Mouse (Mus musculus) urinary bladder, postnatal 25 days (tissue): ENCODE measurements around the gene Zrsr1.
A peak's percentile ranks its signal among the peaks of the same experiment; 100 is the strongest.

Source experiments
- DNase-seq: peaks from one replicate; pipeline ENCODE4 v3.0.0; 2022; ENCODE audit warnings: low spot score

The Zrsr1 gene

GRCm38 (mm10) chr11:22972746-22973526 is 1.1 kb downstream of the Zrsr1 start:
- DNase-seq, result peak; percentile 75

DNA sequence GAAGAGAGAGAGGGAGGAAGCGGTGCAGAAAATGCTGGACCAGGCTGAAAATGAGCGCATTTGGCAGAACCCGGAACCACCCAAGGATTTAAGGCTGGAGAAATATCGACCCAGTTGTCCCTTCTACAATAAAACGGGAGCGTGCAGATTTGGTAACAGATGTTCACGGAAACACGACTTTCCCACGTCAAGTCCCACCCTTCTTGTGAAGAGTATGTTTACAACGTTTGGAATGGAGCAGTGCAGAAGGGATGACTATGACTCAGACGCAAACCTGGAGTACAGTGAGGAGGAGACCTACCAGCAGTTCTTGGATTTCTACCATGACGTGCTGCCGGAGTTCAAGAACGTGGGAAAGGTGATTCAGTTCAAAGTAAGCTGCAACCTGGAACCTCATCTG is 1.8 kb downstream of the Zrsr1 start:
- no peak for DNase-seq

DNA sequence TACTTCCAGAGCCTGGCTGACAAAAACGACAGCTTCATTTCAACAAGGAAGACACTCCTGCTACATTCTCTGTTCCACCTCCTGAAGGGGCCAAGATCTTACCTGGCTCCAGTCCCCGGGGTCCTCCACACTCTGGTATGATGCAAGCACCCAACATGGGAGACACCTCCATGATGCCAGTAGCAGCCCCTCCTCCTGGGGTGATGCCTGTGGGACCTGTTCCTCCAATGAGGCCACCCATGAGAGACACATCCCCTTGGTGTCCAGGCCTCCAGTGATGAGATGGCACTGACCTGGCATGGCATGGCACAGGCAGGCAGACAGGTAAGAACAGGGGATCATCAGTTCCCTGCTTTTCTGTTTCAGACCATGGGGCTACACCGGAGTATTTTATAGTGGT is 6.4 kb downstream of the Zrsr1 start:
- no peak for DNase-seq

GRCm38 (mm10) chr11:22978711-22979110 is 6.9 kb downstream of the Zrsr1 start:
- DNase-seq, result no peak

GRCm38 (mm10) chr11:22979221-22979620 is 7.4 kb downstream of the Zrsr1 start:
- DNase-seq, result no peak

GRCm38 (mm10) chr11:22981041-22981440 is 9.2 kb downstream of the Zrsr1 start:
- DNase-seq, result no peak

GRCm38 (mm10) chr11:22981543-22981950 is 9.7 kb downstream of the Zrsr1 start:
- no peak for DNase-seq

DNA sequence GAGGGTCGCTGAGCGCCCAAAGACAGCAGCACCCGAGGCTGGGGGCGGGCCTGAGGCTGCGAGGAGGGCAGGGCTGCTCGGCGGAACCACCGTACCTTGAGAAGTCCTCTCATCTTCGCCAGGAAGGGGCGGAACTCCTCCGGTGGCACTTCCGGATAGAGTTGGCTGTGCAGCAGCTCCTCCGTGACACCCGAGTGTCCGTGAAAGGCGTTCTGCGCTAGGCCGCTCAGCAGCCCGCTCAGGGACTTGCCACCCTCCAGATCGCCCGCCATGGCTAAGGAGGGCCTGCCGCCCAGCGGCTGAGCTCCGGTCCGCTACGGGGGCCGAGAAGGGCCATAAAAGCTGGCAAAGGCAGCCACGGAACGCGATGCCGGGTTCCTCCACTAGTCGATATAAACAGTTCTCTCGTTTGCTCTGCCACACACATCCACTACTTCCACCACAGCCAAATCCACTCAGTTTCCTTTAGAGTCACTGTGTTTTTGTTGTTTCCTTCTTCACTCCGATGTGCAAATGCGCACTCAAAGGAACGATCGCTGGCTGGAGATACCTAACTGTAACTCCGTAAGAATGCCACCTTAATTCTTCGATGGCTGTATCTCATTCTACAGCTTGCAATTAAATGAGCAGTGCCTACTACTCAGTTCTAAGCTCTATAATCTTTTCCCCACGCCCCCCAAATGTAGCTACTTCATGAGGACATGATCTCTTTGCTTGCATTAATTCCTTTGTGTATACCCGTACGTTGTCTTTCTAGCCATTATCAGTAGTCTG is 10.4 kb downstream of the Zrsr1 start, which contains the start of the genes Gm28048 and Commd1:
Gene Gm28048 (minus strand): TSS at position 107 of the 774 bp plus-strand sequence.
Gene Commd1 (minus strand): TSS at position 399 of the 774 bp plus-strand sequence.
- peak; percentile 99 for DNase-seq

- DNase-seq, result no peak
Measured at GRCm38 (mm10) chr11:22982846-22983245, 11.0 kb downstream of the Zrsr1 start.

- no peak for DNase-seq
Measured at GRCm38 (mm10) chr11:22985510-22985909, 13.7 kb downstream of the Zrsr1 start.

GRCm38 (mm10) chr11:22987357-22987756 is 15.6 kb downstream of the Zrsr1 start:
- DNase-seq, result peak; percentile 43

GRCm38 (mm10) chr11:22989786-22990185 is 18.0 kb downstream of the Zrsr1 start:
- DNase-seq, result no peak

DNA sequence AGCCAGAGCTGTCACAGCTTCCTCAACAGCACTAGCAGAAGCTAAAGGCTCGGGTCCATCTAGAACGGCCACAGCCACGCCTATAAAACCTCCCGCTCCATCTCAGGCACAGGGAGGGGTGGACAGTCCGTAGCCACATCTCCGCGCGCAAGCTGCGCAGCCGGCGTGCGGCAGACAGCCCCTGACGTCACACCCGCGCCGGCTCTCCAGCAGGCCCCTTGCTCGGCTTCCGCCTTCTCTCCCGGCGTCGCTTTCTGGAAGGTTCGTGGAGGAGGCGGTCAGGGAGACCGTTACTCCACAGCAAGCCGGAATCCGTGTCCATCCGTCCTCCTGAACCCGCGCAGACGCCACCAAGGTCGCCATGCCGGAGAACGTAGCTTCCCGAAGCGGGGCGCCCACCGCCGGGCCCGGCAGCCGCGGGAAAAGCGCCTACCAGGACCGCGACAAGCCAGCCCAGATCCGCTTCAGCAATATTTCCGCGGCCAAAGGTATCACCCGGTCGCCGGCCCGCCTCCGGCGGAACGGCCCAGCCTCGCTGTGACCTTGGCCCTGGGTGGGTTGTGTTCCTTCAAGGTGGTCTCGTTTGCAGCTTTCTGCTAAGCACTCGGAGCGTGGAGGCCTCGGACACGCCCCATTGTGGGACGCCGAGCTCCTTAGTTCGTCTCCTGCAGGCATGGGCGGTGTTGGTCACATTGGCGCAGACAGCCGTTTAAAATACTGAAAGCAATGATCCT is 18.8 kb downstream of the Zrsr1 start, which contains the start of gene Cct4:
Gene Cct4 (plus strand): TSS at position 127 of the 734 bp plus-strand sequence.
- peak; percentile 90 for DNase-seq

GRCm38 (mm10) chr11:22991218-22991835 is 19.5 kb downstream of the Zrsr1 start:
- DNase-seq, result no peak

- no peak for DNase-seq
Measured at GRCm38 (mm10) chr11:22994271-22994670, 22.5 kb downstream of the Zrsr1 start.

DNA sequence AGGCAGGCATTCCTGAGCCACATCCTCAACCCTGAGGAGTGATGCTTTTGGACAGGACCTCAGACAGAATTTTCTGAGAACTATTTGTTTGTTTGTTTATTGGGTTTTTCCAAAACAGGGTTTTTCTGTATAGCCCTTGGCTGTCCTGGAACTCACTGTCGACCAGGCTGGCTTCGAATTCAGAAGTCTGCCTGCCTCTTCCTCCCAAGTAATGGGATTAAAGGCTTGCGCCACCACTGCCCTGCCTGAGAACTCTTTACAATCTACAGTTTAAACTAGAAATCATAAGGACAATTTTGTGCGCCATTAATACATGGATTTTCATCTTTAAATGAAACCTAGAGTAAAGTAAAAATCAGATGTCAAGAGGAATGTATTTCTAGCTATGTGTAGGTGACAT is 23.7 kb downstream of the Zrsr1 start:
- no peak for DNase-seq

GRCm38 (mm10) chr11:22998308-22998707 is 26.5 kb downstream of the Zrsr1 start:
- no peak for DNase-seq

DNA sequence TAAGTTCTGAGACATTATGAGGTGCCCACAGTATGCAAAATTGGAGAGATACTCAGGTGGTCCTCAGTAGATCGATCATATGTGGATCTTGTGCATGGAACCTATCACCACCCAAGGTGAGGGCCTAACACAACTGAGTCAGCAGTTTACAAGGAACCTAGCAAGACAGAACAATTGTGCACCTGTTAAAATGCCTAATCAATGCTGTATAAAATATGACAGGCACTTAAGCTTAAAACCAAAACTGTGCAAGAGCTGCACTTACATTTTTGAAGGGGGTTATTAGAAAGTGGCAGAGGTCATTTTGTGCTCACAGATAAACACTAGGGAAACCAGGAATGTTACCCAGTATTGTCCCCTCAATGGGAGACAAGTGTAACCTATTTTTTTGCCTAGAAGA is 33.5 kb downstream of the Zrsr1 start:
- DNase-seq, result no peak

DNA sequence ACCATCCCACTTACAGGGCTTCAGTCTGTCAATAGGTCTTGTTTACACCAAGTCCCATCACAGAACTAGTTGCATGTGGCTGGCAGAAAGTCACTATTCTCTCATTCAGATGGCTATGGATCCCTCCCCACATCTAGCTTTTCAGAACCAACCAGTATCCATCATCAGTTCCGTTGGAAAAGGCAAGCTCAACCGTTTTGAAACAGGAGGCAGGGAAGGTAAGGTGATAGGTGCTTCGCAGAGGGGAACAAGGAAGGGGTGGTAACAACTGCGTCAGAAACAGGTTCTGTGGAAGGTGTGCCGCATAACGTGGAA is 35.3 kb downstream of the Zrsr1 start:
- no peak for DNase-seq

DNA sequence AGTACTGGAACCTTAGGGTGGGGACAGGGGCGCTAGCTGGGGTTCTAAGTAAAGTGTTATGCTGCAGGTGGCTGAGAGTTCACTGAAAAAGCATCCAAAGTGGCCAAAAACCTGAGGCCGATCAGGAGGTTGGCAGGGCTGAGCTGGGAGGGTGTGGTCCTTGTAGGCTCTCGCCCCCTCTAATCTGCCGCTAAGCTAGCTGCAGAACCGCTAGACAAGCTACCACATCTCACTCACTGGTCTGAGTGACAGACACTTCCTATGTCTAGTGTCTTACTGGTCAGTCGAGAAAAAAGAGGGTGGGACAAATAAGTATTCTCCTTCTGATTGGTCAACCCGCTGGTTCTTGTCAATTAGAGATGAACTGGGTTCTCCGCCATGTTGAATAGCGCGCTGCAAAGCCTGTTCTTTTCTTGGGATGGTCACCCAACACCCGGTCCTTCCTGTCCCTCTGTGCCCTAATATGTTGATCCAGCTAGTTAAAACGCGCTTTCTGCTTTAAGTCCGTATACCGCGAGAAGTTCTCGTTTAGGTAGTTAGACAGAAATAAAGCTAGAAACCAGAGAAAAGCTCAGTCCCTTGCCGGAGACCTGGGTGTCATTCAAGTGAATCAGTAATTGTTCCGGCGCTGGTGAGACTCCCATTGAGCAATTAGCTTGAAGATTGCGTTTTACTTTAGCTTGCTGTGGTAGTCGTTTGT is 35.8 kb downstream of the Zrsr1 start, which contains the start of gene Fam161a:
Gene Fam161a (plus strand): TSS at position 51 of the 700 bp plus-strand sequence.
- DNase-seq, result peak; percentile 45

- peak; percentile 69 for DNase-seq
Measured at GRCm38 (mm10) chr11:23008181-23008823, 36.5 kb downstream of the Zrsr1 start.
